Mouse (Mus musculus) adrenal gland, adult 2 months (tissue): ENCODE measurements around the gene Vmn1r128. TPM values are rescaled to one million over a fixed set of nuclear protein-coding genes. Genes with fewer than 3 reads are reported as not detected.
"Not testable (repeated sequence)": the region's sequence is repeated elsewhere in the genome, so short reads cannot be mapped to it uniquely, and the experiment has no call there.

Experiments used
- DNase-seq: peaks from one replicate; pipeline ENCODE4 v3.0.0; 2021
- long read RNA-seq: library from polyadenylated mRNA; stranded (forward); transcript quantifications from one replicate; pipeline ENCODE4 v2.0.0, GENCODE M21; 2021
- polyA plus RNA-seq: library from polyadenylated mRNA; depleted of rRNA; stranded (reverse); fragments of >200 nt; gene quantifications from 2 replicates; pipeline ENCODE4 v1.2.3, GENCODE M21; 2012; rRNA removed
- total RNA-seq, 2 experiments: library from RNA; stranded (reverse); gene quantifications; 2 replicates each; pipeline ENCODE4 v1.2.3; 2021

The Vmn1r128 gene
- total RNA-seq (not detected), polyA plus RNA-seq (not detected in 2 replicates)
- long read RNA-seq = 0 reads

DNA sequence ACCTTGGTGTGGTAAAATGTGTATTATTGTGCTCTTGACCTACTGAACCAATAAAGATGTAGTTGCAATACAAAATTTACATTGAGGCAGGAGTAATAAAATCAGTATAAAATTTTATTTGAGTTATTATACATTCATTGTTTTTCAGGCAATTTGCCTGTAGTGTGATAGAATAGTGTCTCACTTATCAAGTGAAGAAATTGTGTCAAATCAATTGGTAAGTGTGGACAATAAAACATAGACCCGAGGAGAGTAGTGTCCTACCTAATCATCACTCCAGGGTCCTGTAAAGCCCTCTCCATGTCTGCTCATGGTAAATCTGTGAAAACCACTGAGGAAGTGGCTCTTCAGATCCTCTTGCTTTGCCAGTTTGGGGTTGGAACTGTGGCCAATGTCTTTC is at the start of gene Vmn1r128:
Gene Vmn1r128 (plus strand): TSS at position 301 of the 400 bp plus-strand sequence.
- not testable (repeated sequence) for DNase-seq

DNA sequence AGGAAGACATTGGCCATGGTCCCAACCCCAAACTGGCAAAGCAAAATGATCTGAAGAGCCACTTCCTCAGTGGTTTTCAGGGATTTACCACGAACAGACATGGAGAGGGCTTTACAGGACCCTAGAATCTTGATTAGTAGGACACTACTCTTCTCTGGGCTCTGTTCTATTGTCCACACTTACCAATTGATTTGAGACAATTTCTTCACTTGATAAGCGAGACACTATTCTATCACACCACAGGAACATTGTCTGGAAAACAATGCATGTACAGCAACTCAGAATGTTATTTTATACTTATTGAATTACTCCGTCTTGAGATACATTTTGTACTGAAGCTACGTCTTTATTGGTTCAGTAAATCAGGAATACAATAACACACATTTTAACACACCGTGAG is 47.8 kb upstream of the Vmn1r128 start, which contains the start of gene Vmn1r126:
Gene Vmn1r126 (minus strand): TSS at position 101 of the 400 bp plus-strand sequence.
- not testable (repeated sequence) for DNase-seq

DNA sequence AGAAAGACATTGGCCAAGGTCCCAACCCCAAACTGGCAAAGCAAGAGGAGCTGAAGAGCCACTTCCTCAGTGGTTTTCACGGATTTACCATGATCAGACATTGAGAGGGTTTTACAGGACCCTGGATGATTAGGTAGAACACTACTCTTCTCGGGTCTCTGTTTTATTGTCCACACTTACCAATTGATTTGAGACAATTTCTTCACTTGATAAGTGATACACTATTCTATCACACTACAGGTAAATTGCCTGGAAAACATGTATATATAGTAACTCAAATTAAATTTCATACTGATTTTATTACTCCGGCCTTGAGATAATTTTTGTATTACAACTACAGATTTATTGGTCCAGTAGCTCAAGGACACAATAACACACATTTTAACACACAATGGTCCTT is 29.4 kb upstream of the Vmn1r128 start, which contains the start of gene Vmn1r127:
Gene Vmn1r127 (minus strand): TSS at position 101 of the 400 bp plus-strand sequence.
- DNase-seq = not testable (repeated sequence)

DNA sequence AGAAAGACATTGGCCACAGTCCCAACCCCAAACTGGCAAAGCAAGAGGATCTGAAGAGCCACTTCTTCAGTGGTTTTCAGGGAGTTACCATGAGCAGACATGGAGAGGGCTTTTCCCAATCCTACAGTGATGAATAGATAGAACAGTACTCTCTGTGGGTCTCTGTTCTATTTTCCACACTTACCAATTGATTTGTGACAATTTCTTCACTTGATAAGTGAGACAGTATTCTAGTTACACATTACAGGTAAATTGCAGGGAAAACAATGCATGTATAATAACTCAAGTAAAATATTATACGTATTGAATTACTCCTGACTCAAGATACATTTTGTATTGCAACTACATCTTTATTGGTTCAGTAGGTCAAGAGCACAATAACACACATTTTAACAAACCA is 12.0 kb downstream of the Vmn1r128 start, which contains the start of gene Vmn1r129:
Gene Vmn1r129 (minus strand): TSS at position 101 of the 400 bp plus-strand sequence.
- DNase-seq = not testable (repeated sequence)

Other genes with a start within 250 kb of the Vmn1r128 start
- gene Vmn1r122, start 215.2 kb upstream of the Vmn1r128 start, total RNA-seq = not detected
- not detected in 2 replicates for gene Vmn1r122, start 215.2 kb upstream of the Vmn1r128 start, polyA plus RNA-seq
- gene Vmn1r123, start 187.2 kb upstream of the Vmn1r128 start, total RNA-seq = not detected
- gene Vmn1r123, start 187.2 kb upstream of the Vmn1r128 start, polyA plus RNA-seq = not detected in 2 replicates
- gene Gm5157, start 158.9 kb upstream of the Vmn1r128 start, total RNA-seq = not detected
- not detected in 2 replicates for gene Gm5157, start 158.9 kb upstream of the Vmn1r128 start, polyA plus RNA-seq
- not detected for gene Vmn1r124, start 88.8 kb upstream of the Vmn1r128 start, total RNA-seq
- gene Vmn1r124, start 88.8 kb upstream of the Vmn1r128 start, polyA plus RNA-seq = not detected in 2 replicates
- not detected for gene Vmn1r125, start 77.2 kb upstream of the Vmn1r128 start, total RNA-seq
- not detected in 2 replicates for gene Vmn1r125, start 77.2 kb upstream of the Vmn1r128 start, polyA plus RNA-seq
- gene Vmn1r126, start 47.9 kb upstream of the Vmn1r128 start, total RNA-seq = not detected
- not detected in 2 replicates for gene Vmn1r126, start 47.9 kb upstream of the Vmn1r128 start, polyA plus RNA-seq
- not detected for gene Vmn1r127, start 29.5 kb upstream of the Vmn1r128 start, total RNA-seq
- gene Vmn1r127, start 29.5 kb upstream of the Vmn1r128 start, polyA plus RNA-seq = not detected in 2 replicates
- gene Vmn1r129, start 11.9 kb downstream of the Vmn1r128 start, total RNA-seq = not detected
- gene Vmn1r129, start 11.9 kb downstream of the Vmn1r128 start, polyA plus RNA-seq = not detected in 2 replicates
- not detected for gene Gm6882, start 83.4 kb downstream of the Vmn1r128 start, total RNA-seq
- gene Gm6882, start 83.4 kb downstream of the Vmn1r128 start, polyA plus RNA-seq = not detected in 2 replicates
- not detected for gene Vmn1r130, start 162.4 kb downstream of the Vmn1r128 start, total RNA-seq
- not detected in 2 replicates for gene Vmn1r130, start 162.4 kb downstream of the Vmn1r128 start, polyA plus RNA-seq
- gene Vmn1r131, start 196.7 kb downstream of the Vmn1r128 start, total RNA-seq = not detected
- gene Vmn1r131, start 196.7 kb downstream of the Vmn1r128 start, polyA plus RNA-seq = not detected in 2 replicates